Mouse (Mus musculus) ES-Bruce4 (cell line): ENCODE results near the gene Zfp451. TPM values are rescaled to one million over a fixed set of nuclear protein-coding genes. Genes with fewer than 3 reads are reported as not detected.
"Not testable (repeated sequence)": the region's sequence is repeated elsewhere in the genome, so short reads cannot be mapped to it uniquely, and the experiment has no call there.

Experiments used
- H3K27ac ChIP-seq: 2 replicates; pipeline ENCODE4 v1.5.1; 2012; ENCODE audit warnings: low read length, inconsistent platforms; ENCODE audit not compliant: insufficient read depth
- H3K27me3 ChIP-seq: 2 replicates; pipeline ENCODE4 v1.6.1; 2012; ENCODE audit warnings: mild to moderate bottlenecking, low read length, inconsistent platforms; ENCODE audit not compliant: control insufficient read depth, poor library complexity, insufficient read depth, severe bottlenecking
- H3K36me3 ChIP-seq: 2 replicates; pipeline ENCODE4 v1.6.1; 2012; ENCODE audit warnings: inconsistent platforms, mild to moderate bottlenecking, low read length, moderate library complexity; ENCODE audit not compliant: control insufficient read depth, poor library complexity, insufficient read depth, severe bottlenecking
- H3K4me1 ChIP-seq: one replicate; pipeline ENCODE4 v1.8.1; 2011; ENCODE audit warnings: low read length; ENCODE audit not compliant: control insufficient read depth, insufficient read depth
- H3K4me3 ChIP-seq: 2 replicates; pipeline ENCODE4 v1.5.1; 2011; ENCODE audit warnings: low read depth, mild to moderate bottlenecking, low read length
- H3K9ac ChIP-seq: 2 replicates; pipeline ENCODE4 v1.6.1; 2012; ENCODE audit warnings: low read depth, mild to moderate bottlenecking, inconsistent platforms; ENCODE audit not compliant: poor library complexity, severe bottlenecking
- H3K9me3 ChIP-seq: replicated peaks from 2 replicates; pipeline ENCODE4 v1.6.1; 2012; ENCODE audit warnings: mild to moderate bottlenecking, low read length, inconsistent platforms; ENCODE audit not compliant: control insufficient read depth, poor library complexity, insufficient read depth, severe bottlenecking
- CTCF ChIP-seq: IDR thresholded peaks from one replicate; pipeline ENCODE4 v1.8.1; 2011; ENCODE audit warnings: low read depth, low read length
- EP300 ChIP-seq: IDR thresholded peaks from 2 replicates; pipeline ENCODE4 v1.6.1; 2011; ENCODE audit warnings: low read depth, low read length; ENCODE audit not compliant: insufficient read depth
- POLR2A ChIP-seq: IDR thresholded peaks from one replicate; pipeline ENCODE4 v1.8.1; 2011; ENCODE audit warnings: low read length; ENCODE audit not compliant: insufficient read depth
- polyA plus RNA-seq: library from polyadenylated mRNA; stranded (reverse); fragments of >200 nt; gene quantifications from 2 replicates; pipeline ENCODE4 v1.2.4, GENCODE M21; 2011; ENCODE audit warnings: low read depth; ENCODE audit not compliant: missing spikeins, insufficient read depth, insufficient read length

Zfp451 gene
- polyA plus RNA-seq, 1 experiment = 73.2 TPM

GRCm38 (mm10) chr1:33755799-33756198, 58.6 kb downstream of the Zfp451 start:
- Histone ChIP-seq H3K9ac (no peak overlapping the region), H3K27ac (no peak overlapping the region), H3K4me3 (no peak overlapping the region), H3K27me3 (no peaks in the 10 kb centered on the region), H3K36me3 (no peaks in the 10 kb centered on the region), H3K9me3 (no peaks in the 10 kb centered on the region), H3K4me1 (peaks cover 2% of the 10 kb centered on the region)
- TF ChIP-seq EP300 (no peak), CTCF (no peak), POLR2A (no peak)

- Histone ChIP-seq H3K4me3 (no peak overlapping the region), H3K9ac (no peak overlapping the region), H3K9me3 (no peaks in the 10 kb centered on the region), H3K27me3 (no peaks in the 10 kb centered on the region), H3K27ac (no peak overlapping the region), H3K4me1 (peaks cover 2% of the 10 kb centered on the region), H3K36me3 (no peaks in the 10 kb centered on the region)
- no peak for TF ChIP-seq EP300
- TF ChIP-seq POLR2A = no peak
- TF ChIP-seq CTCF = no peak
Measured at GRCm38 (mm10) chr1:33754965-33755735, 59.2 kb downstream of the Zfp451 start.

- Histone ChIP-seq H3K9ac (no peak overlapping the region), H3K36me3 (no peaks in the 10 kb centered on the region), H3K9me3 (no peaks in the 10 kb centered on the region), H3K27me3 (no peaks in the 10 kb centered on the region), H3K4me1 (peaks cover 2% of the 10 kb centered on the region), H3K27ac (no peak overlapping the region), H3K4me3 (no peak overlapping the region)
- no peak for TF ChIP-seq CTCF
- no peak for TF ChIP-seq EP300
- no peak for TF ChIP-seq POLR2A
Measured at GRCm38 (mm10) chr1:33754089-33754488, 60.3 kb downstream of the Zfp451 start.

- Histone ChIP-seq H3K4me1 (peaks cover 2% of the 10 kb centered on the region), H3K27ac (no peak overlapping the region), H3K4me3 (no peak overlapping the region), H3K9ac (no peak overlapping the region), H3K27me3 (no peaks in the 10 kb centered on the region), H3K9me3 (no peaks in the 10 kb centered on the region), H3K36me3 (no peaks in the 10 kb centered on the region)
- TF ChIP-seq EP300 (no peak), CTCF (no peak), POLR2A (no peak)
Measured at GRCm38 (mm10) chr1:33751283-33751682, 63.1 kb downstream of the Zfp451 start.

GRCm38 (mm10) chr1:33749709-33750108, 64.7 kb downstream of the Zfp451 start:
- H3K27ac ChIP-seq, H3K9ac ChIP-seq, H3K4me3 ChIP-seq, H3K36me3 ChIP-seq, H3K27me3 ChIP-seq, H3K4me1 ChIP-seq, H3K9me3 ChIP-seq: not testable (repeated sequence)

- Histone ChIP-seq H3K4me1 (no peaks in the 10 kb centered on the region), H3K9ac (no peak overlapping the region), H3K4me3 (no peak overlapping the region), H3K9me3 (no peaks in the 10 kb centered on the region), H3K36me3 (no peaks in the 10 kb centered on the region), H3K27ac (no peak overlapping the region), H3K27me3 (no peaks in the 10 kb centered on the region)
- TF ChIP-seq CTCF (peak; percentile 62), EP300 (no peak)
Measured at GRCm38 (mm10) chr1:33749109-33749508, 65.3 kb downstream of the Zfp451 start.
